Mouse (Mus musculus) small intestine, adult 2 months (tissue): ENCODE measurements around the gene Cavin4.

Experiments
- CTCF ChIP-seq: fragments of 200-500 bp; IDR thresholded peaks from 2 replicates; pipeline ENCODE4 v1.5.1; 2012; ENCODE audit warnings: low read depth, mild to moderate bottlenecking, control low read depth, inconsistent platforms, low read length, moderate library complexity, mixed read lengths; ENCODE audit not compliant: insufficient replicate concordance, insufficient read length; ENCODE audit errors: extremely low read depth
- POLR2A ChIP-seq: fragments of 200-500 bp; IDR thresholded peaks from 2 replicates; pipeline ENCODE4 v1.6.1; 2012; ENCODE audit warnings: low read depth, mild to moderate bottlenecking, control low read depth, inconsistent platforms, low read length, moderate library complexity

DNA sequence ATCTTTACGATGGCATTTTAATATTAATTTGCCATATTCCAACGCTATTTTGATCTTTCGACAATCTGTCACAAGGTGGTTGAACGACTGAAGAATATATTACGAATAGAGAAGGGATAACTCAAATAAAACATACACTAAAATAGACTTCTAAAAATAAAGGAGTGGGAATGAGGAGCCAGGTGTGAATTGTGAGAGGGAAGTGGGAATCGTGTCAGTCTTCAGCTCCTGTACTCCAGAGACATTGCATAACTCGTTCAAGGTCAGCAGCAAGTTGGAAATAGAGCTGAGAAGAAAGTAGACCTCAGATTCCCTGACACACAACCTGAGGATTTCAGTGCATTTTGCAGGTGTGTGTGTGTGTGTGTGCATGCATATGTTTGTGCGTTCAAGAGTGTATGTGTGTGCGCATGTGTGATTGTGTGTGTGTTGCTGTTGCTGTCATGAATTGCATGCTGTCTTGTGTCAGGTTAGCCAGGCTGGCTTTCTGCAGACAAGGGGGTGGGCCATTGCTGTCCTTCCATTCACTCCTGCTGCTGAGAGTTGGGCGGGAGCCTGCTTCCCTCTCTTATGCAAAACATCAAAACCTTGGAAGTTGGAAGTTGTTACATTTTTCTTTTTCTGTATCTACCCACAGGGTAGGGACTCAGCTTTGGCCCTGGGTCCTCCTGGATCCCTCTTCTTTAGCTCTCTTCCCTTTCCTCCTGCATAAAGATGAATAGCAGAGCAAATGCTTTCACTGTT lies 12.5 kb upstream of the Cavin4 start:
- TF ChIP-seq CTCF (no peak), POLR2A (no peak)
